Mouse (Mus musculus) neural tube, embryonic 14.5 days (tissue): ENCODE results near the gene Rubcn. TPM values are rescaled to one million over a fixed set of nuclear protein-coding genes. Genes with fewer than 3 reads are reported as not detected.

Source experiments
- ATAC-seq: fragments of 200-750 bp; cut with Nextera tagmentation; 2 replicates; pipeline ENCODE4 v1.8.0; 2017; ENCODE audit warnings: low read depth, mild to moderate bottlenecking, moderate TSS enrichment, moderate library complexity
- H3K27ac ChIP-seq: fragments of 300-500 bp; sonication (generic); 2 replicates; pipeline ENCODE4 v1.5.1; 2014; ENCODE audit warnings: low read depth, mild to moderate bottlenecking, control low read depth, low read length, moderate library complexity, mixed read lengths
- H3K27me3 ChIP-seq: fragments of 300-500 bp; sonication (generic); 2 replicates; pipeline ENCODE4 v1.6.1; 2014; ENCODE audit warnings: low read length; ENCODE audit not compliant: control insufficient read depth, insufficient read depth
- H3K36me3 ChIP-seq: fragments of 300-500 bp; sonication (generic); 2 replicates; pipeline ENCODE4 v1.6.1; 2014; ENCODE audit warnings: low read length, mixed read lengths; ENCODE audit not compliant: control insufficient read depth, insufficient read depth
- H3K4me1 ChIP-seq: fragments of 300-500 bp; sonication (generic); 2 replicates; pipeline ENCODE4 v1.6.1; 2014; ENCODE audit warnings: low read length; ENCODE audit not compliant: control insufficient read depth, insufficient read depth
- H3K4me2 ChIP-seq: fragments of 300-500 bp; sonication (generic); 2 replicates; pipeline ENCODE4 v1.6.1; 2014; ENCODE audit warnings: mild to moderate bottlenecking, low read depth, low read length, control low read depth
- H3K4me3 ChIP-seq: fragments of 300-500 bp; sonication (generic); 2 replicates; pipeline ENCODE4 v1.5.1; 2014; ENCODE audit warnings: low read depth, low read length, control low read depth, mixed read lengths
- H3K9ac ChIP-seq: fragments of 300-500 bp; sonication (generic); replicated peaks from 2 replicates; pipeline ENCODE4 v1.6.1; 2014; ENCODE audit warnings: low read depth, mild to moderate bottlenecking, control low read depth, low read length, mixed read lengths
- H3K9me3 ChIP-seq: fragments of 300-500 bp; sonication (generic); 2 replicates; pipeline ENCODE4 v1.6.1; 2016; ENCODE audit warnings: low read length; ENCODE audit not compliant: control insufficient read depth
- WGBS: fragments of 180-500 bp; shearing (Covaris S2); extraction: QIAGEN DNeasy Blood & Tissue Kit; methylation state at CpG from one replicate; pipeline ENCODE4 v1.1.7; 2014; 5-methylcytosine and 5-hydroxymethylcytosine counted together
- polyA plus RNA-seq: library from polyadenylated mRNA; unstranded; fragments of >200 nt; fragmentation: Nextera tagmentation; extraction: Ambion mirVana; gene quantifications from 2 replicates; pipeline ENCODE4 v1.2.1, GENCODE M21; 2014

The Rubcn gene
- polyA plus RNA-seq, 1 experiment from 2014 or later = 29.1 TPM

- Histone ChIP-seq H3K4me3 (no peak overlapping the region), H3K27ac (no peak overlapping the region), H3K36me3 (peaks cover 52% of the 10 kb centered on the region), H3K9me3 (no peaks in the 10 kb centered on the region), H3K4me2 (no peak overlapping the region), H3K4me1 (no peaks in the 10 kb centered on the region), H3K27me3 (no peaks in the 10 kb centered on the region), H3K9ac (no peak overlapping the region)
- WGBS = 85% methylated on average over 12 of the region's 12 CpGs
- ATAC-seq = no peak
Measured at GRCm38 (mm10) chr16:32825380-32825779, 52.2 kb downstream of the Rubcn start.

GRCm38 (mm10) chr16:32824061-32824460 is 53.5 kb downstream of the Rubcn start:
- H3K27ac ChIP-seq = no peak overlapping the region
- ATAC-seq = no peak
- H3K4me1 ChIP-seq = no peaks in the 10 kb centered on the region
- H3K9me3 ChIP-seq = no peaks in the 10 kb centered on the region
- no peak overlapping the region for H3K9ac ChIP-seq
- peaks cover 52% of the 10 kb centered on the region for H3K36me3 ChIP-seq
- H3K4me2 ChIP-seq = no peak overlapping the region
- H3K27me3 ChIP-seq = no peaks in the 10 kb centered on the region
- no peak overlapping the region for H3K4me3 ChIP-seq
- 90% methylated on average over 13 of the region's 13 CpGs for WGBS

- peaks cover 48% of the 10 kb centered on the region for H3K36me3 ChIP-seq
Measured at GRCm38 (mm10) chr16:32823487-32823886, 54.1 kb downstream of the Rubcn start.

GRCm38 (mm10) chr16:32822881-32823280 is 54.7 kb downstream of the Rubcn start:
- WGBS = 94% methylated on average over 5 of the region's 5 CpGs
- ATAC-seq = no peak

More at GRCm38 (mm10) chr16:32823487-32823886, 54.1 kb downstream of the Rubcn start:
- H3K9ac ChIP-seq = no peak overlapping the region
- H3K4me3 ChIP-seq = no peak overlapping the region
- no peaks in the 10 kb centered on the region for H3K9me3 ChIP-seq
- no peaks in the 10 kb centered on the region for H3K4me1 ChIP-seq
- no peak overlapping the region for H3K27ac ChIP-seq
- no peak for ATAC-seq
- no peaks in the 10 kb centered on the region for H3K27me3 ChIP-seq
- no peak overlapping the region for H3K4me2 ChIP-seq
- 90% methylated on average over 8 of the region's 8 CpGs for WGBS

GRCm38 (mm10) chr16:32822450-32822827 is 55.1 kb downstream of the Rubcn start:
- no peak for ATAC-seq
- Histone ChIP-seq H3K4me3 (no peak overlapping the region), H3K4me1 (no peaks in the 10 kb centered on the region), H3K9me3 (no peaks in the 10 kb centered on the region), H3K9ac (no peak overlapping the region), H3K27me3 (no peaks in the 10 kb centered on the region), H3K27ac (no peak overlapping the region), H3K4me2 (no peak overlapping the region), H3K36me3 (peaks cover 41% of the 10 kb centered on the region)
- WGBS = 93% methylated on average over 6 of the region's 6 CpGs

More at GRCm38 (mm10) chr16:32822881-32823280, 54.7 kb downstream of the Rubcn start:
- Histone ChIP-seq H3K9me3 (no peaks in the 10 kb centered on the region), H3K36me3 (peaks cover 43% of the 10 kb centered on the region), H3K27me3 (no peaks in the 10 kb centered on the region), H3K4me2 (no peak overlapping the region), H3K9ac (no peak overlapping the region), H3K4me1 (no peaks in the 10 kb centered on the region), H3K27ac (no peak overlapping the region), H3K4me3 (no peak overlapping the region)

- Histone ChIP-seq H3K9ac (no peak overlapping the region), H3K4me3 (no peak overlapping the region), H3K4me1 (no peaks in the 10 kb centered on the region), H3K27ac (no peak overlapping the region), H3K9me3 (no peaks in the 10 kb centered on the region), H3K27me3 (no peaks in the 10 kb centered on the region), H3K4me2 (no peak overlapping the region), H3K36me3 (peaks cover 39% of the 10 kb centered on the region)
- ATAC-seq = no peak
- 78% methylated on average over 10 of the region's 10 CpGs for WGBS
Measured at GRCm38 (mm10) chr16:32821772-32822449, 55.7 kb downstream of the Rubcn start.

GRCm38 (mm10) chr16:32818441-32818840 is 59.1 kb downstream of the Rubcn start:
- WGBS = 92% methylated on average over 5 of the region's 5 CpGs
- ATAC-seq = no peak

GRCm38 (mm10) chr16:32818036-32818435 is 59.5 kb downstream of the Rubcn start:
- Histone ChIP-seq H3K27ac (no peak overlapping the region), H3K4me2 (no peak overlapping the region), H3K4me3 (no peak overlapping the region), H3K36me3 (peaks cover 2% of the 10 kb centered on the region), H3K9ac (no peak overlapping the region), H3K27me3 (no peaks in the 10 kb centered on the region), H3K9me3 (no peaks in the 10 kb centered on the region), H3K4me1 (0 out of 2 replicates have a peak, but pooled peaks cover 3% of the 10 kb centered on the region)
- no peak for ATAC-seq
- WGBS = 85% methylated on average over 4 of the region's 4 CpGs

More at GRCm38 (mm10) chr16:32818441-32818840, 59.1 kb downstream of the Rubcn start:
- H3K4me2 ChIP-seq = no peak overlapping the region
- H3K4me3 ChIP-seq = no peak overlapping the region
- H3K9ac ChIP-seq = no peak overlapping the region
- H3K27me3 ChIP-seq = no peaks in the 10 kb centered on the region
- H3K9me3 ChIP-seq = no peaks in the 10 kb centered on the region
- no peak overlapping the region for H3K27ac ChIP-seq
- 0 out of 2 replicates have a peak, but pooled peaks cover 3% of the 10 kb centered on the region for H3K4me1 ChIP-seq
- peaks cover 6% of the 10 kb centered on the region for H3K36me3 ChIP-seq

GRCm38 (mm10) chr16:32815160-32815605 is 62.4 kb downstream of the Rubcn start:
- no peaks in the 10 kb centered on the region for H3K9me3 ChIP-seq
- ATAC-seq = no peak; the same call in 1 of the 2 replicates
- H3K4me3 ChIP-seq = peak overlapping the region; percentile 24
- no peaks in the 10 kb centered on the region for H3K27me3 ChIP-seq
- no peak overlapping the region for H3K9ac ChIP-seq
- H3K4me2 ChIP-seq = peak overlapping the region; percentile 51
- 12% methylated on average over 6 of the region's 6 CpGs for WGBS
- H3K4me1 ChIP-seq = 0 out of 2 replicates have a peak, but pooled peaks cover 3% of the 10 kb centered on the region
- no peaks in the 10 kb centered on the region for H3K36me3 ChIP-seq
- no peak overlapping the region for H3K27ac ChIP-seq
